Mouse (Mus musculus) kidney, adult 9 months (tissue): ENCODE data around the gene Gm20696.
A peak's percentile ranks its signal among the peaks of the same experiment; 100 is the strongest.

Experiments used
- DNase-seq: peaks from one replicate; pipeline ENCODE4 v3.0.0; 2022

Gm20696 gene

DNA sequence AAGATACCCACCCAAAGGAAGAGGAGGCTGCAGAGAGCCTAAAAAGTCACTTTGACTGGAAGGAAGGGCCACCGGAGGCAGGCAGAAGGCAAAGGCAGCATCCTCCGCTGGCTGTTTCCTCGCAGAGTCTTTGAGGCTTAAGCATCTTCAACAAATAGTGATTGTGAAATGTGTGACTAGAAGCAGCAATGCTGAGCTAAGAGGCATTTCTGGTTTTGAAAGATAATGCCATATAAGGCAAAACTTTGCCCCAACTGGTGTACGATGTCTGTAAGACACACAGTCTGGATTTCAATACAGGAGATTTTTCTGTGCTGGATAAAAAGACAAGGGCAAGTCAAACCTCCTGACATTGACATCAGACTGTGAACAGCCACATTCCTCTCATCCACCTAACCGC lies 195.7 kb downstream of the Gm20696 start:
- DNase-seq: no peak

- DNase-seq: no peak
These were observed 197.3 kb downstream of the Gm20696 start for GRCm38 (mm10) chr6:99469134-99469834.

DNA sequence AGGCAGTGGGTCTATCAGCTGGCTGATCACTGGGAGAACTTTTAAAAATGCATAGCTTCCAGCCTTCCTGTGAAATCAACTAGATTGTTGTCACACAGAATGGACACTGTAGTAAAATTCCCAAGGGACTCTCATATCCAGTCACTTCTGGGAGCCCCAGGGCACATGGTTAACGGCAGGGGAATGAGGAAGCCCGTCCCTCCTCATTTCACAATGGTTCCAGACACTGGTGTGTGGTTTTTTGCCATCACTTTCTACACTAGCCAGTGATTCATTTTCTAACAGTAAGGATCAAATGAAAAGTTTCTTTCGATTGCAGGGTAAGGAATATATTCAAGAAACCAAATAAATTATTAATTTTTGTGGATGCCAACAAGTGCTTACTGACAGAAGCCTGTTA lies 198.8 kb downstream of the Gm20696 start:
- no peak for DNase-seq

- DNase-seq: no peak
These were observed 199.5 kb downstream of the Gm20696 start for GRCm38 (mm10) chr6:99467109-99467508.

- DNase-seq: no peak
These were observed 200.2 kb downstream of the Gm20696 start for GRCm38 (mm10) chr6:99466354-99466753.

- no peak for DNase-seq
These were observed 202.1 kb downstream of the Gm20696 start for GRCm38 (mm10) chr6:99464449-99464848.

GRCm38 (mm10) chr6:99463906-99464305 lies 202.7 kb downstream of the Gm20696 start:
- no peak for DNase-seq

- no peak for DNase-seq
These were observed 207.8 kb downstream of the Gm20696 start for GRCm38 (mm10) chr6:99458775-99459174.

GRCm38 (mm10) chr6:99453763-99454520 lies 212.7 kb downstream of the Gm20696 start:
- DNase-seq: no peak

- no peak for DNase-seq
These were observed 213.9 kb downstream of the Gm20696 start for GRCm38 (mm10) chr6:99452638-99453185.

DNA sequence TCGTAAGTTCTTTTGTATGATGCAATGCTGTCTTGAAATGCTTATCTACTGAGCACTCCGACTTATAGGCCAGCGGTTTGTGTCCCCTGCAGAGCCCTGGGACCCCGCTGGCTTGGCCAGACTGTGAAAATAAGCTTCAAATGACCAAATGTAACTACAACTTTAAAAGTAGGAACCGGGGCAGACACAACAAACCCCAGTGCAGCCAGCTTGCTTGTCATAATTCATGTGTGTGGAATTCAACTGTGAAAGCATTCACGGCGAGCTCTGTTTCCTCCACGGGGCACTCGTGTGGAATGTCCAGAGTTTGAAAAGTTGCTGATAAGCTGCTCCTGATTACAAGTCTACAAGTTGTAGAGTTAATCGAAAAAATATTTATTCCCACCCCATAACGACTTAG lies 215.1 kb downstream of the Gm20696 start:
- DNase-seq: no peak

GRCm38 (mm10) chr6:99447447-99447846 lies 219.2 kb downstream of the Gm20696 start:
- DNase-seq: no peak

- DNase-seq: no peak
These were observed 219.7 kb downstream of the Gm20696 start for GRCm38 (mm10) chr6:99446801-99447415.

DNA sequence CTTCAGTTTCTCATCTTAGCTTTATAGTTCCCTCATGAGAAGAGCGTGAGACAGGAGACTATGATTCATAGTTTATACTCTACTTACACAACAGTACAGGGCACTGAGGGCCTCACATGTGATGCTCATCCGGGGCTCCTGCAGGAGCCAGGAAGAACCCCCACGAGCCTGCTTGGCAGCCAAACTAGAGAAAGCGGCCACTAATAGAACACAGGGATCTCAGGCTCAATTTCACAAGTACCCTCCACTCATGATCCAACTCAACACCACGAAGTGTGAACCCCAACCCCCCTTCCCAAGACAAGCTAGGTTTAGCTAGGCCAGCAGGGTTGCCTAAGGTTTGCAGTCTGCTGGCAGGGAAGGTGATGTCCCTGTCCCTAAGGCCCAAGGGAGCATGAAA lies 223.1 kb downstream of the Gm20696 start:
- DNase-seq: no peak

GRCm38 (mm10) chr6:99441100-99441499 lies 225.5 kb downstream of the Gm20696 start:
- DNase-seq: no peak

GRCm38 (mm10) chr6:99440606-99441005 lies 226.0 kb downstream of the Gm20696 start:
- no peak for DNase-seq

GRCm38 (mm10) chr6:99439878-99440361 lies 226.7 kb downstream of the Gm20696 start:
- DNase-seq: peak; percentile 30

GRCm38 (mm10) chr6:99439214-99439877 lies 227.3 kb downstream of the Gm20696 start:
- peak; percentile 26 for DNase-seq

DNA sequence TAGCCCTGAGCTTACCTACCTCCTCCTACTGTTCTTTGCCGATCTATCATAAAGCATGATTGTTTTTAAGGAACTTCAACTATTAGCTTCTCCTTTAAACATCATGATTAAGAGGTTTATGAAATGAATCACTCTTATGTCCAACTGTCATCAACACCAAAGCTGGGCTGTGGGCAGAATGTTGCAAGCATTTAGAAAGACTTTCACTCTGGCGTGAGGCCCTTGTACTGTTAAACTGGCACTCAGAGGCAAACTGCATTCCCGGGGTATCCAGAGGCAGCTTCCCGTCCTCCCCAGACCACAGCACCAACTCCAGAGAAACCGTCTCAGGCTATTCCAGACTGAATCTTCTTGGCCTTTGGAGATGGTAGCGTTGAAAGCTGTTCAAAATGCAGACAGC lies 230.2 kb downstream of the Gm20696 start:
- no peak for DNase-seq

DNA sequence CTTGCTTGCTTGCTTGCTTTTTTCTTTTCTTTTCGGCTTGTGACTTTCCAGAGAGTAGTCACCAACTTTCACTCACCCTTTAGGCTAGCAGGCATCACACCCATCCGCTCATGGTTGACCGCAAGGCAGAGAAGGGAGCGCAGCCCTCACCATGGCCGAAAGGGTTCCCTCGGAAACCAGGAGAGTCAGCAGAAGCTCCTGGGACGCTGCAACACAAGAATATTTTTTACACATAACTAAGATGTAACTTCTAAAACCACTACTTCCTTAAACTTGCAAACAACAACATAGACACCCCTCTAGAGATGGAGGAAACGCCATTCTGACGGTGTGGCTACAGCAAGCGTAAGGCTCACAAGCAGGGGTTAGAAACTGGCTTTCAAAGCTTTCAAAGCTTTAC lies 231.5 kb downstream of the Gm20696 start:
- no peak for DNase-seq

DNA sequence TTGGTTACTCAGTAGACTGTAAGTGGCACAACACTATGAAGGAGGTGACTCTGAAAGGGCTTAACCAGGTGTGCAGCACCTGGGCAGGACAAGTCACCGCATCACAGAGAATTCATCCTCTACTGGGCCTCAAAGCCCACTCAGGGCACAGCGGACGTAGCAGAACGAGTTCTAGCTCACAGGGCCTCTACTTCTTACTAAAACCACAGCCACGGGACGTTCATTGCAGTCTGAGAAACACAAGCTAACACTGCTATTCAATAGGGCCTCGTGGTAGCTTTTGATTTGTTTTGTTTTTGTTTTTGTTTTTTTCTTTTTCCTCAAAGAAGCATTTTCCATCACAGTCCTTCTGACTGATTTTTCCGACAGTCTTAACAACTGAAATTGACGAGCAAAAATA lies 233.6 kb downstream of the Gm20696 start:
- DNase-seq: no peak

GRCm38 (mm10) chr6:99431941-99432340 lies 234.7 kb downstream of the Gm20696 start:
- no peak for DNase-seq

- no peak for DNase-seq
These were observed 236.0 kb downstream of the Gm20696 start for GRCm38 (mm10) chr6:99430560-99430959.
